Mouse (Mus musculus) hindbrain, embryonic 13.5 days (tissue): Measurements from ENCODE around the gene Son. TPM values are rescaled to one million over a fixed set of nuclear protein-coding genes. Genes with fewer than 3 reads are reported as not detected.

Experiments
- ATAC-seq: fragments of 200-750 bp; cut with Nextera tagmentation; 2 replicates; pipeline ENCODE4 v1.8.0; 2017; ENCODE audit warnings: moderate TSS enrichment; ENCODE audit not compliant: low FRiP score
- H3K27ac ChIP-seq: fragments of 300-500 bp; sonication (generic); 2 replicates; pipeline ENCODE4 v1.5.1; 2015; ENCODE audit warnings: inconsistent platforms, mild to moderate bottlenecking, moderate library complexity
- H3K27me3 ChIP-seq: fragments of 300-500 bp; sonication (generic); 2 replicates; pipeline ENCODE4 v1.6.1; 2015; ENCODE audit warnings: mild to moderate bottlenecking, inconsistent platforms
- H3K36me3 ChIP-seq: fragments of 300-500 bp; sonication (generic); 2 replicates; pipeline ENCODE4 v1.6.1; 2015; ENCODE audit warnings: mild to moderate bottlenecking, inconsistent platforms
- H3K4me1 ChIP-seq: fragments of 300-500 bp; sonication (generic); replicated peaks from 2 replicates; pipeline ENCODE4 v1.6.1; 2015; ENCODE audit warnings: inconsistent platforms
- H3K4me2 ChIP-seq: fragments of 300-500 bp; sonication (generic); 2 replicates; pipeline ENCODE4 v1.6.1; 2015; ENCODE audit warnings: inconsistent platforms, mild to moderate bottlenecking, moderate library complexity
- H3K4me3 ChIP-seq: fragments of 300-500 bp; sonication (generic); 2 replicates; pipeline ENCODE4 v1.5.1; 2015; ENCODE audit warnings: mild to moderate bottlenecking, inconsistent platforms
- H3K9ac ChIP-seq: fragments of 300-500 bp; sonication (generic); 2 replicates; pipeline ENCODE4 v1.6.1; 2015; ENCODE audit warnings: mild to moderate bottlenecking, inconsistent platforms
- H3K9me3 ChIP-seq: fragments of 300-500 bp; sonication (generic); 2 replicates; pipeline ENCODE4 v1.6.1; 2016; ENCODE audit warnings: inconsistent platforms
- WGBS: fragments of 180-500 bp; shearing (Covaris S2); methylation state at CpG from one replicate; pipeline ENCODE4 v1.1.7; 2015; 5-methylcytosine and 5-hydroxymethylcytosine counted together
- polyA plus RNA-seq: library from polyadenylated mRNA; unstranded; fragments of >200 nt; fragmentation: Nextera tagmentation; extraction: Ambion mirVana; gene quantifications from 2 replicates; pipeline ENCODE4 v1.2.1, GENCODE M21; 2015

Son gene
- polyA plus RNA-seq, 1 experiment from 2014 or later = 138 TPM

DNA sequence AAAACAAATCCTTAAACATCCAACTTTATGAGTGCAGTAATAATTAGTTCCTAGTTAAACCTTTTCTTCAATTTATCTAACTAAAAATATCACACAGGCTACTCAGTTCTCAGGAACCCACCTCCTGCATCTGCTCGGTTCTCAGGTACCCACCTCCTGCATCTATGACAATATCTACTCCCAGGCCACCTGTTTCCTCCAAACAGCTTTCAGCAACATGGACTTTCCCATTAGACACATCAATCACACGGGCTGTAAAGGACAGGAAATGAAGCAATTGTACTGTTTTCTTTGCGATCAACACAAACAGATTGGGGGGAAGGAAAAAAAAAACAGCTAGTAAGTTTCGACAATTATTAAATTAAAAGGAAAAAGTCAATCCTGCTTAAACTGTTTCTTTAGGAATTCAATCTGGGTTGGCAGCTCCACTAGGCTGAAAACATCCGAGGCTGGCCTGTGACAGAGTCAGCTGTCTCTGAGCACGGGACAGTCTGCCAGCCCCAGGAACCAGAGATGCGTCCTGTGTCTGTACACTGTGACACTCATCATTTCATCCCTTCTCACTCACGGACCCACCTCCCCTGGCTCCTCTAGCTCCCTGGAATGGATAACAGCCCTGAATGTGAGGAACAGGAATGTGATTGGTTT is 47.9 kb downstream of the Son start:
- H3K36me3 ChIP-seq = peaks cover 53% of the 10 kb centered on the region
- H3K4me3 ChIP-seq = no peak overlapping the region
- no peaks in the 10 kb centered on the region for H3K9me3 ChIP-seq
- WGBS = 77% methylated on average over 8 of the region's 8 CpGs
- no peaks in the 10 kb centered on the region for H3K27me3 ChIP-seq
- H3K27ac ChIP-seq = 0 out of 2 replicates have a peak overlapping the region, but pooled peaks have one; percentile 8
- ATAC-seq = no peak; the same call in 1 of the 2 replicates
- H3K4me2 ChIP-seq = no peak overlapping the region
- no peaks in the 10 kb centered on the region for H3K4me1 ChIP-seq
- no peak overlapping the region for H3K9ac ChIP-seq

DNA sequence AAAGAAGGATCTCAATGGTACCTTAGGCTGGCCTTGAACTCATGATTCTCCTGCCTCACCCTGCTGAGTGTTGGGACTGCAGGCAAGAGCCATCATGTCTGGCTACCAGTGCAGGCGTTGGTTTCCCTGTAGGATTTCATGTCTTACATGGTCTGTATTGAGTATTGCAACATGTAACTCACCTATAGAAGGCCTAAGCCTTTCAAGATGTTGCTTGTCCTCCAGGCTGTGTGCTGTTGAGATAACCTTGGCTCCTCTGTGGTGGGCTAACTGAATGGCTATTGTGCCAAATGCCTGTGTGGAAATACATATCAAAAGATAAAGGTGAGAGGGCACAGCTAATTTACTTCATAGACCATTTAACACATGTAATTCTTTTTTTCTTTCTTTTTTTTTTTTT is 51.7 kb downstream of the Son start:
- no peak for ATAC-seq
- no peak overlapping the region for H3K9ac ChIP-seq
- 97% methylated on average over 1 of the region's 1 CpGs for WGBS

DNA sequence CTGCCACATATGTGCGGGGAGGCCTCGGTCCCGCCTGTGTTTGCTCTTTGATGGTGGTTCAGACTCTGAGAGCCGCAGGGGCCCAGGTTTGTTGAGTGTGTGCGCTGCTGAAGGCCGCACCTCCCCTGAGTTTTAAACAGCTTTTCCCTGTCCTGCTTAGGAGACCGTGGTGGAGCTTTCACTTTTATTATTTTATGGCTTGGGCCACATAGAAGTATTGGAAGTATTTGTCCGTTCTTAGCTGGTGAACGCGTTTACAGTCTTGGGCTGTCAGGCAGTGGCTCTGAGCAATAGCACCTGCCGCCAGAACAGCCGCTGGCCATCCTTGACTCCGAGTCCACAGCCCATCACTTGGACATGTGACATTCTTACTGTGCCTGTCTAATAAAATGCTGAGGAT is 54.6 kb downstream of the Son start:
- no peak overlapping the region for H3K9ac ChIP-seq
- H3K4me3 ChIP-seq = no peak overlapping the region
- whole genome bisulfite sequencing = 90% methylated on average over 13 of the region's 13 CpGs
- H3K4me1 ChIP-seq = no peaks in the 10 kb centered on the region
- peaks cover 75% of the 10 kb centered on the region for H3K36me3 ChIP-seq
- H3K27ac ChIP-seq = no peak overlapping the region
- ATAC-seq = no peak
- no peak overlapping the region for H3K4me2 ChIP-seq
- H3K27me3 ChIP-seq = no peaks in the 10 kb centered on the region
- no peaks in the 10 kb centered on the region for H3K9me3 ChIP-seq

More for the DNA sequence above, 51.7 kb downstream of the Son start:
- Histone ChIP-seq H3K9me3 (no peaks in the 10 kb centered on the region), H3K36me3 (peaks cover 75% of the 10 kb centered on the region), H3K27ac (no peak overlapping the region), H3K27me3 (no peaks in the 10 kb centered on the region), H3K4me3 (no peak overlapping the region), H3K4me2 (no peak overlapping the region), H3K4me1 (no peaks in the 10 kb centered on the region)

DNA sequence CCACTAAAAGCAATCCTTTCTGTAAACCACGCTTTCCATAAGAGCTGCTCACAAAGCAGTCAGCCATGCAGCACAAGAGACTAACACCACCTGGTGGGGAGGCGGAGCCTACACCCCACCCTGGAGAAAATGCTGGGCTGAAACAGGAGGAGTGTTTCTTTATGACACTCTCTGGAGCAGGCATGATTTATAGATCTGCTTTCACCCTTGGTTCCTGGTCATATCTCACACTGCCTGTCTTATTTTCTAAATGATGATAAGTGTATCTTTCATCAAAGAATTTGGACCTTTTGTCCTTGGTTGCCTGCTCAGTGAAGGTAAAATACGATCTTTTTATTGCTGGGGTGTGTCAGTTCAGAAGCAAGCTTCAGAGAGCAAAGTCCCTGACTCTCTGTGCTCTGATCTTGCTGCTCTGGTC is 55.5 kb downstream of the Son start:
- Histone ChIP-seq H3K9ac (no peak overlapping the region), H3K36me3 (peaks cover 74% of the 10 kb centered on the region), H3K27me3 (no peaks in the 10 kb centered on the region), H3K4me2 (no peak overlapping the region), H3K9me3 (no peaks in the 10 kb centered on the region), H3K4me1 (no peaks in the 10 kb centered on the region), H3K27ac (no peak overlapping the region), H3K4me3 (no peak overlapping the region)
- ATAC-seq = no peak
- WGBS = 54% methylated on average over 3 of the region's 3 CpGs

DNA sequence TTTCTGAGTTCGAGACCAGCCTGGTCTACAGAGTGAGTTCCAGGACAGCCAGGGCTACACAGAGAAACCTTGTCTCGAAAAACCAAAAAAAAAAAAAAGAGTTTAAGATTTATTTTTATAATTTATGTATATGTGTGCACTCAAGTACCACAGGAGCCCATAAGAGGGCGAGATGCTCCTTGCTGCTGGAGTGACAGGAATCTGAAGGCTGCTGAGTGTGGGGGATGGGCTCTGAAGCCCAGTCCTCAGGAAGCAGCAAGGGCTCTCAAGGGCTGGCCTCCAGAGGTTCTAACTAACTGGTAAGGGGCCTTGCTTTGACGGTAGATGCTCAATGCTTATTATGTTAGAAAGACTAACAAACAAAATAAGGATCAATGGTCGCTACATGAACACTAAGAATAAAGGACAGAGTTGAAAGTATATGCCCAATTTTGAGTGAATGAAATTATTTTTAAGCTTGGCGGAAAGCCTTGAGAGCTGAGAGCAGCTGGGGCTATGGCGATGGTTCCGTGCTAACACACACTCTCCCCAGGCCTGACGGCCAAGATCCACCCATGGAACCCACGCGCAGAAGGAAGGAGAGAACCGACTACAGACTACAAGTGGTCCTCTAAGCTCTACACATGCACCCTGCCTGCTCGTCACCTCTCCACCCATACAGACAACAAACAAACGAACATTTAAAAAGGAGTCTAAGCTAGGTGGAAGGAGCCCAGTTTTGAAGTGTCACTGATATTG is 57.5 kb downstream of the Son start:
- Histone ChIP-seq H3K36me3 (peaks cover 75% of the 10 kb centered on the region), H3K9ac (no peak overlapping the region), H3K27me3 (no peaks in the 10 kb centered on the region), H3K27ac (no peak overlapping the region), H3K4me3 (no peak overlapping the region), H3K4me1 (no peaks in the 10 kb centered on the region), H3K9me3 (no peaks in the 10 kb centered on the region), H3K4me2 (no peak overlapping the region)
- no peak for ATAC-seq
- WGBS = 85% methylated on average over 14 of the region's 14 CpGs

DNA sequence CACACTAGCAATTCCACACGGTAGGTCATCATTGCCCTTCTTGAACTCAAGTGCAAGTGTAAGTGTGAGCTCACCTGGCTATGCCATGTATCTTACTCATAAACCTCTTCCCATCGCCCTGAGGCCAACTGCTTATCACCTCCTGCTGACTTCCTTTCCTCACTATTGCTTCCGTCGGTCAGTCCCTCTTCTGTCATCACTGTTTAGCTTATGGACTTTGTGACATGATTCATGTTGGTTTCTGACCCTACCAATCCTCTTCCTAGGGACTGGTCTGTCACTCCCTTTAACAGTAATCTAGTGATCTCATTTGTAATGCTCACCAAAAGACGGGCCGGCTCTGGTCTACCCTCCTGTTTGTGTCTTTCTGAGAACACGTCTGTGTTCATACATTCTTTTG is 62.9 kb downstream of the Son start:
- Histone ChIP-seq H3K4me1 (0 out of 2 replicates have a peak, but pooled peaks cover 2% of the 10 kb centered on the region), H3K4me2 (no peak overlapping the region), H3K27me3 (no peaks in the 10 kb centered on the region), H3K9ac (no peak overlapping the region), H3K9me3 (no peaks in the 10 kb centered on the region), H3K4me3 (no peak overlapping the region), H3K27ac (no peak overlapping the region), H3K36me3 (peaks cover 72% of the 10 kb centered on the region)
- 95% methylated on average over 7 of the region's 7 CpGs for WGBS
- ATAC-seq = no peak

DNA sequence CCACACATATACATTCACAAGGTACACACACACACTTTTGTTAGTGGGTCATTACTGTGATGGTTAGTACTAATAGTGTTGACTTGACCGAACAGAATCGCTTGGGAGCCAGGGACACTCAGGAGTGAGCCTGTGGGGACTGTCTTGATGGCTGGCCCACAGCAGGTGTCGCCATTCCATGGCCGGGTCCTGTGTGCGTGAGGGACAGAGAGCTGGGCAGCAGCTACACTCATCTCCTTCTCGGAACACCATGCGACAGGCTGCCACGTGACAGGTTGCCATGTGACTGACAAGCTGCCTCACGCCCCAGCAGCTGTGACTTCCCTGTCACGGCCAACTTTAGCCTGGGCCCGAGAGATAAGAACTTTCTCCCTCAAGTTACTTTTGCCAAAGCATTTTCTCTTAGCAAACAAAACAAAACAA is 69.6 kb downstream of the Son start:
- H3K27me3 ChIP-seq = no peaks in the 10 kb centered on the region
- H3K9ac ChIP-seq = no peak overlapping the region
- H3K9me3 ChIP-seq = no peaks in the 10 kb centered on the region
- H3K4me1 ChIP-seq = 0 out of 2 replicates have a peak, but pooled peaks cover 4% of the 10 kb centered on the region
- ATAC-seq = no peak
- peaks cover 72% of the 10 kb centered on the region for H3K36me3 ChIP-seq
- 86% methylated on average over 11 of the region's 11 CpGs for WGBS
- H3K4me3 ChIP-seq = no peak overlapping the region
- H3K4me2 ChIP-seq = no peak overlapping the region
- no peak overlapping the region for H3K27ac ChIP-seq

DNA sequence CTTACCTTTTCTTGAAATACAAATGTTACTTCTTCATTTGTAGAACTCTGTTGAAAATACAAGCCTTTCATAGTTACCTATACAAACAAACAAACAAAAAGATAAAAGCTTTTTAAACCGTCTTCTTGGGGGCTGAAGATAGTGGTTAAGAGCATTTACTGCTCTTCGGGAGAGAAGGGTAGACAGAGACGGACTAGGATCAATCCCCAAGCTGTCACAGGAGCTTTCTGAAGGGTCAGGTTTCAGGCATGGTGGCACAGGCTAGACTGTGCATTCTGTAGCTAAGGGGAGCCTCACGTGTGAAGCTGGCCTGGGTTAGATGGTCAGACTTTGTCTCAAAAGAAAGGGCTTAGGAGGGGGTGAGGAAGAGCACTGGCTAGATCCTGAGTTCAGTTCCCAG is 70.1 kb downstream of the Son start:
- H3K4me3 ChIP-seq = no peak overlapping the region
- WGBS = 87% methylated on average over 4 of the region's 4 CpGs
- no peaks in the 10 kb centered on the region for H3K27me3 ChIP-seq
- H3K4me2 ChIP-seq = no peak overlapping the region
- no peak overlapping the region for H3K27ac ChIP-seq
- no peak for ATAC-seq
- no peaks in the 10 kb centered on the region for H3K9me3 ChIP-seq
- H3K36me3 ChIP-seq = peaks cover 68% of the 10 kb centered on the region
- H3K4me1 ChIP-seq = peaks cover 5% of the 10 kb centered on the region; the same call in 1 of the 2 replicates
- H3K9ac ChIP-seq = no peak overlapping the region

DNA sequence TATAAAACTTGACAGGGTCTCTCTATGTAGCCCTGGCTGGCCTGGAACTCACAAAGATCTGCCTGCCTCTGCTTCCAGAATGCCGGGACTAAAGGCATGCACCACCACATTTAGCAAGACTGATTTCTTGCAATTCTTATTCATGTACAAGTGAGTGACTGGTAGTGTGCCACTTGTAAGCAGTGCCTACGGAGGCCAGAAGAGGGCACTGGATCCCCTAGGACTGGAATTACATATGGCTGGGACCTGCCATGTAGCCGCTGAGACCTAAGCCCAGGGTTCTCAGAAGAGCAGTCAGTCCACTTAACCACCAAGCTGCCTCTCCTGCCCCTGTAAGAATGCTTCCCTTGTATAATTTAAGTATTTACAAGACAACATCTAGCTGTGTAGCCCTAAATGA is 76.9 kb downstream of the Son start:
- Histone ChIP-seq H3K9me3 (no peaks in the 10 kb centered on the region), H3K36me3 (peaks cover 28% of the 10 kb centered on the region), H3K4me1 (peaks cover 28% of the 10 kb centered on the region), H3K4me3 (no peak overlapping the region), H3K4me2 (no peak overlapping the region), H3K9ac (no peak overlapping the region), H3K27me3 (no peaks in the 10 kb centered on the region), H3K27ac (no peak overlapping the region)
- 41% methylated on average over 3 of the region's 3 CpGs for WGBS
- ATAC-seq = no peak

DNA sequence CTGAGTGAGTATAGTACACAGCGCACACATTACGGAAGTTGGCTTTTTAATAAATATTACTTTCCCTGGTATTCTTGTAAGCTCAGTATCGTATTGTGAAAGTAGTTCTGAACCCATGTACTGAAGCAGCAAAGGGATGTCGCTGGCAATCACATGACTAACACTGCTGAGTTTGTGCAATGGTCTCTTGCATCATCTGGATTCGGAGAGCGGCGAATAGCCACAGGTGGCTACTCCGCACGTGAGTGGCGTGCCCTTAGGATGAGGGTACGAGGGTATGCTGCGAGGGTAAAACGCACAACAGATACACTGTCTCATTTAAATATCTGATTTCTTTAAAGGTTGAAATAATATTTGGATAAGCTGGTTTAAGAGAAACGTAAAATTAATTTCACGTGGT is 80.1 kb downstream of the Son start:
- Histone ChIP-seq H3K27ac (peak overlapping the region; percentile 97; the same call in 1 of the 2 replicates), H3K4me3 (peak overlapping the region; percentile 91), H3K9ac (peak overlapping the region; percentile 83), H3K4me1 (peaks cover 42% of the 10 kb centered on the region), H3K4me2 (peak overlapping the region; percentile 76), H3K36me3 (peaks cover 5% of the 10 kb centered on the region), H3K27me3 (no peaks in the 10 kb centered on the region), H3K9me3 (no peaks in the 10 kb centered on the region)
- 88% methylated on average over 15 of the region's 15 CpGs for WGBS
- no peak for ATAC-seq

DNA sequence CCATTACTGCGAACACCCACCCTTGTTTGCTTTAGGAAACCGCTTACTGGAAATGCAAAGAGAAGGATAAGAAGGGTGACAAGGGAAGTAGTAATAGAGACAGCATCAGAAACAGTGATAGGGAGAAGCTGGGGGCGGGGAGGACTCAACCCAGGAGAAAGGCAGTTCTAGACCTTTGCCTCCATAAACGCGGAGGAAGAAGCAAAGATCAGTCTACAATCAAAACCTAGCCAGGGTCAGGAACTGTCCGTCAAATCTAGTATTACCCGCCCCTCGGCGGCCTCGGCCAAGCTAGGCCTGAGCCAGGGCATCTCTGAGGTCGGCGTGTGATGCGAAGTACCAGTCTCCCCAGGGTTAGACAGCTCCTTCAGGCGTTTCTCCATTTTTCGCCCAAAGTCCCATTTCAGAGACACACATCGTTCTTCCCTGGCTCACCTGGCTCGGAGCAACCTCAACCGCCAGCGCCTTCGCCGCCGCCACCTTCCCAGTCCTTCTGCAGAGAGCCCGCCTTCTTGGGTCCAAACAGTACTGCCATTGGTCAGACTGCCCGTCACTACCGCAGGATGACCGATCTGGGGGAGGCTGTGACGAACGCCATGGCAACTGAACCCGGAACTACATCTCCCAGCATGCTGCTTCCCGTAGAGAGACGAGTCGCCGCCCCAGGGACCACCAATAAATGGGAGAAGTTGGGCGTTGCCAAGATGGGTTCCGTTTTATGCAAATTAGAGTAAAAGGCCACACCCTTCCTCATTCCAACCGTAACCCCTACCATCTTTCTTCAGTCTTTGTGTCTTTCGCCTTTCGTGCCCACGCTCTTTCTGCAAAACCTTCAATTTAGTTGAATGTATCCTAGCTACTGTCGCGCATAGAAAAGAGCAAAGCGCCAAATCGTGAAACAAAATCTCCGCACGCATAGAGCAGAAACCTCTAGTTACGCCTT is 81.1 kb downstream of the Son start, which contains the start of gene Cryzl1:
Gene Cryzl1 (minus strand): TSS at position 853 of the 943 bp plus-strand sequence.
- Histone ChIP-seq H3K9ac (peak within 1 kb of the TSS; percentile 98), H3K9me3 (no peaks in the 10 kb centered on the region), H3K4me2 (peak within 1 kb of the TSS; percentile 79), H3K27ac (peak within 1 kb of the TSS; percentile 97), H3K4me3 (peak within 1 kb of the TSS; percentile 91), H3K27me3 (no peaks in the 10 kb centered on the region), H3K4me1 (peaks cover 48% of the 10 kb centered on the region), H3K36me3 (peaks cover 5% of the 10 kb centered on the region)
- peak; percentile 95 for ATAC-seq
- under 1% methylated on average over 46 of the region's 46 CpGs for WGBS
